Comparison of ENCODE assay signal across 11 mouse cellular contexts in genomic region chr19:12756286-12756685, GRCm38 (mm10). TPM values are rescaled to one million over a fixed set of nuclear protein-coding genes. Genes with fewer than 3 reads are reported as not detected.
"Had no signal": no experiment of that assay in that cellular context is flagged by ENCODE, and none has a peak within 500 bp of the region (broad histone marks: within the 10 kb centered on the region; RNA-seq: fewer than 3 reads in every experiment).

No protein-coding gene starts in this region.

- DNase-seq: liver, postnatal 0 days; lung, adult 2 months; lung, postnatal 14 days; lung, postnatal 36 days; right cerebral cortex, postnatal 14 days; right cerebral cortex, postnatal 4 days; spleen, adult 18-20 months; thymus, adult 18-20 months; thymus, postnatal 14 days; thymus, postnatal 4 days had no signal

RNA-seq across cellular contexts. Expression of gene Cntf, which starts 9.1 kb away (rescaled TPM):
- polyA plus RNA-seq: small intestine, adult 2 months had no signal
